Mouse (Mus musculus): ENCODE data around the gene Srp14. TPM values are rescaled to one million over a fixed set of nuclear protein-coding genes. Genes with fewer than 3 reads are reported as not detected.

Srp14 gene
- polyA plus RNA-seq, 1 experiment from 2014 or later = 197 TPM

DNA sequence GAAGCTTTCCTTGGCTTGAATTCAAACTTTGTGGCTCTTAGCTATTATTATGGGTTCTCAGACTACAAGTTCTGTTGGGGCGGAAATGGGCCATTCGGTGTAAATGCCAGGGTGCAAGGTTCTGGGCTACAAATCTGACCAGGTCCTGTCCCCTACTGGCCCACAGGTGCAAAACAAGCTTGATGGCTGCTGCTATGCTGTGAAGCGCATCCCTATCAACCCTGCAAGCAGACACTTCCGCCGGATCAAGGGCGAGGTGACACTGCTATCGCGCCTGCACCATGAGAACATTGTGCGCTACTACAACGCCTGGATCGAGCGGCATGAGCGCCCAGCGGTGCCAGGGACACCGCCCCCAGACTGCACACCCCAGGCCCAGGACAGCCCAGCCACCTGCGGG, 48.9 kb downstream of the Srp14 start:
- WGBS (ENCODE audit: missing documents) = over 99% methylated on average over 15 of the region's 16 CpGs
- H3K27ac ChIP-seq = no peak overlapping the region
- no peak overlapping the region for H3K4me3 ChIP-seq (ENCODE audit: inconsistent target)
- H3K79me2 ChIP-seq (ENCODE audit: inconsistent target) = no peaks in the 10 kb centered on the region
- H3K36me3 ChIP-seq (ENCODE audit: inconsistent target) = peaks cover 61% of the 10 kb centered on the region

DNA sequence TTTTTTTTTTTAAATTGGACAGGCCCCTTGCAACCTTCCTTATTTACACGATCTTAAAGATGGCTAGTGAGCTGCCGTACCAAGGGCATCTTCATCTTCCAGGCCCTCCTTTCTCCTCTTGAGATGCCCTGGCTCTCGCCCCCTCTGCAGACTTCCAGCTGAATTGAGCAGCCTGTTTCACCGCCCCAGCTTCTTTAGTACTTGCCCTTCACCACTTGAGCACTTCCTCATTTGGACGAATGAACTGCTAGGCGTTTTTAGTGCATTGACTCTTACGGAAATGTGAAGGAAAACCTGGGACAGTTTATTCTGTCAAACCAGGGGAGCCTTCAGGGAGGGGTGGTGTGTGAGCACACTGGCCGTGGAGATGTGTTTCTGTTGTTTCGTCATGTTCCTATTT, 50.2 kb downstream of the Srp14 start:
- no peak overlapping the region for H3K4me3 ChIP-seq (ENCODE audit: inconsistent target)
- 49% methylated on average over 9 of the region's 9 CpGs for WGBS (ENCODE audit: missing documents)
- H3K27ac ChIP-seq = no peak overlapping the region
- H3K79me2 ChIP-seq (ENCODE audit: inconsistent target) = no peaks in the 10 kb centered on the region
- peaks cover 48% of the 10 kb centered on the region for H3K36me3 ChIP-seq (ENCODE audit: inconsistent target)

DNA sequence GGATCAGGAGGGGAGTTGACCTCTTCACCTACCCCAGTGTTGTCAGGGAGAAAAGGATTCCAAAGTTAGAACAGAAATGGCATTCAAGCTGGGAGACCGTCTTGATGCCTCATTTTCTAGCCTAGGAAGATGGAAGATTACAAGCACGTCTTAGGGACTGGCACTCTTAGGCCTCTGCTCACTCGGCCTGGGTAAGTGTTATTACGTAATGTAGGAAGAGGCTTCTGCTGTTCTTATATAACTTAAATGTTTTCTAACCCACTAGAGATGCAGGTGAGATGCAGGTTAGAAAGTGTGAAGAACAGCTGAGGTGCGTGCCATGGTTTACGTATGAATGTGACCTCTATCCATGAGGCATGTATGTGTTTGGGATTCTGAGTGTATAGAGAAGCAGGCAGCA, 51.2 kb downstream of the Srp14 start:
- Histone ChIP-seq H3K4me3 (ENCODE audit: inconsistent target) (no peak overlapping the region), H3K36me3 (ENCODE audit: inconsistent target) (peaks cover 38% of the 10 kb centered on the region), H3K79me2 (ENCODE audit: inconsistent target) (no peaks in the 10 kb centered on the region), H3K27ac (no peak overlapping the region)
- 85% methylated on average over 4 of the region's 6 CpGs for WGBS (ENCODE audit: missing documents)

Other genes starting within 250 kb of the Srp14 start
- 0.33 to 0.56 TPM in 2 of 3 replicates, not detected in the other for gene Fsip1, start 222.7 kb downstream of the Srp14 start, polyA plus RNA-seq (2018)
- 3.4 to 8.1 TPM (median 3.5 TPM) in 3 replicates for gene Gpr176, start 106.3 kb downstream of the Srp14 start, polyA plus RNA-seq (2018)
- gene Eif2ak4, start 91.1 kb downstream of the Srp14 start, polyA plus RNA-seq (2018) = 9.4 to 10.7 TPM (median 10.3 TPM) in 3 replicates
- gene Bmf, start 70.0 kb upstream of the Srp14 start, polyA plus RNA-seq (2018) = 1.3 to 13.0 TPM (median 5.3 TPM) in 3 replicates
- 2.2 to 9.4 TPM (median 7.8 TPM) in 3 replicates for gene Bub1b, start 118.5 kb upstream of the Srp14 start, polyA plus RNA-seq (2018)
- not detected in 3 replicates for gene Pak6, start 183.6 kb upstream of the Srp14 start, polyA plus RNA-seq (2018)
- not detected in 3 replicates for gene Ankrd63, start 224.3 kb upstream of the Srp14 start, polyA plus RNA-seq (2018)
- gene Plcb2, start 248.7 kb upstream of the Srp14 start, polyA plus RNA-seq (2018) = 9.8 to 23.1 TPM (median 22.2 TPM) in 3 replicates

Data from macrophage (primary cell).